Mouse (Mus musculus) ovary, adult 10 weeks (tissue): Measurements from ENCODE around the gene Aldh1b1. TPM values are rescaled to one million over a fixed set of nuclear protein-coding genes. Genes with fewer than 3 reads are reported as not detected.

Source experiments
- polyA plus RNA-seq: library from polyadenylated mRNA; stranded (reverse); fragments of 350-450 nt; fragmentation: Illumina TruSeq; extraction: RNeasy Lipid Tissue Mini Kit (QIAGEN cat#74804); gene quantifications from one replicate; pipeline ENCODE4 v1.2.3, GENCODE M21; 2014

The Aldh1b1 gene
- 4.4 TPM for polyA plus RNA-seq

DNA sequence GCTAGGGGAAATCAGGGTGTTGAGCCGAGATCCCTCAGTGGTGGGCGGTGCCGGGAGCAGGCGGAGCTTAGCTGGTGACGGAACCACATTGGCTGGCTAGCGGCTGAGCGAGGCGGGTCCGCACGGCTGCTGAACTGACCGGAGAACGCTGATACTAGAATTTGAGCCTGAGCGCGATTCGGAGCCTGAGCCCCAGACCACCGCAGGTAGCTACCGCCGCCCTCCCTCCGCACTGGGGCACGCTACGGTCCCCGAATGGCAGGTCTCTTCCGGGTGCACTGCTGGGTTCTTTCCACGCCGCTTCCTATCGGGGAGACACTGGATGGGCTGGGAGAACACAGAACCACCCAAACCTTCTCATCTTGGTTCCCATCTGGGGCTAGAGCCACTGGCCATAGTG is at the start of gene Aldh1b1:
Aldh1b1 (plus strand) TSS at position 59 of the 400 bp plus-strand sequence.

DNA sequence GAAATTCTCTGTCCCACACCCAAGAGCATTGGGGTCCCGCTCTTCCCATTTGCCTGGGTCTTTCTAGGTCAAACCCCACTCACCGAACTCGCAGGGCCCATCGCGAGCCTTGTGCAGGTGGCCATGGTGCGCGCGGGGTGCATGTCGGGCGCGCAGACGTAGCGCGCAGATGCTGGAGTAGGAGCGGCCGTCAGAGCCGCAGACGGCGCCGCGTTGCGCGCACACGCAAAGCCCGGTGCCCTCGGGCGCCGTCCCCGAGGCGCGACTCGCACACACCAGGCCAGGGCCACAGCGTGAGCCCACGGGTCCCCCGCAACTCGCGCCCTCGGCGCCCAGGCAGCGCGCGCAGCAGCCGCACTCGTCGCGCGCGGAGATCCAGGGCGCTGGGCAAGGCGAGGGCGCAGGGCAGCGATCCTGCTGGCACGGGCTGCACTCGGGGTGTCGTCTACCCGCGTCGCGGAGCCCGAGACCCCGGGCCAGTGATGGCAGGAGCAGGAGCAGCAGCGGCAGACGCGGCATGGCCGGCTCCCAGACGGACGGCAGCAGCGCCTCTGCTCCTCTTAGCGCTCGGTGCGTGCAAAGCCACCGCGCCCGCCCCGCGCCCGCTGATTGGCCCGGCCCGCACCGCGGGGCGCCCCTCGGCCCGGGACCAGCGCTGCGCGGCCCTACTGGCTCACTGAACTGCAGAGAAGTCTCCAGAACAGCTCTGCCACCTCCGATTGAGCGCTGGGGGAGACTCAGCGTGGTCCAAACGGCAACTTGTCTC is 27.6 kb downstream of the Aldh1b1 start, which contains the start of gene Igfbpl1:
Igfbpl1 (minus strand) TSS at position 649 of the 766 bp plus-strand sequence.

DNA sequence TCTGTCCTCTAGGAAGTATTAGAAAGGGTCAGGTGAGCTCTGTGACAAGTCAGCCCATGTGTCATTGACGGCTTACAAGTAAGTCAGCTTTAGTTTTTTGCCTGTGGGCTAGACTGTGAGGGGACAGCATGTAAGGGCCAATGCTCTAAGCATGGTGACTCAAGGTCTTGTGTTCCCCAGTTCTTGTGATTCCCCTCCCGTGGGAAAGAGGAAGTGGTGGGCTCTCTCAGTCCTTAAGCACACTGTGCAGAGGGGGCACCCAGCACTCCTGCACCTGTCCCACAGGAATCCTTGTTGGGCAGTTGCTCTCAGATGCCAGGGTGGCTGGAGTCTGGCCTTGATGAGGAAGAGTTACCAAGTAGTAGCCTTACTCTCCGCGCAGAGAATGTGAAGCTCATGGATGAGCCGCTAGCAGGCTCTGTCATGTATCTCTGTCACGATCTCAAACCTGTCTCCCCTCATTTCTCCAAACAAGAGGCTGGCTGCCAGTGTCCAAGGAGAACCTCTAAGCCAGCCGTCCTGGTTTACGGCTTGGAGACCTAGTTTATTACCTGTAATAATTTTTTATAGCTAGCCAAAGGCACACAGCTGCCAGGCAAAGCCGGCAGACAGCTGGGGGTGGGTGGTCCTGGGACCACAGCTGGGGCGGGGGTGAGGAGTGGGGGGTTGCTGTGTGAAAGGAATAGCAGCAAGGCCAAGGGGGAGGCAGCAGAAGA is 49.4 kb downstream of the Aldh1b1 start, which contains the start of gene Stra6l:
Stra6l (plus strand) TSS at position 556 of the 716 bp plus-strand sequence.

Other genes starting within 250 kb of the Aldh1b1 start
- not detected for gene Igfbpl1, start 27.9 kb downstream of the Aldh1b1 start, polyA plus RNA-seq
- gene Stra6l, start 49.6 kb downstream of the Aldh1b1 start, polyA plus RNA-seq: 0.71 TPM
- gene Ccdc180, start 91.3 kb downstream of the Aldh1b1 start, polyA plus RNA-seq: 3.0 TPM
- 28.8 TPM for gene Tdrd7, start 166.3 kb downstream of the Aldh1b1 start, polyA plus RNA-seq
- gene Tmod1, start 239.9 kb downstream of the Aldh1b1 start, polyA plus RNA-seq: 9.9 TPM